Mouse (Mus musculus): ENCODE data around the gene Hdac8.

- TF ChIP-seq CTCF (conservative IDR thresholded peaks at IDR 0.05; ENCODE audit: insufficient read depth, insufficient read length, low read depth, low read length) (no peak), POLR2A (IDR thresholded peaks at IDR 0.05; ENCODE audit: low read depth, low read length) (no peak)
These were observed 197.6 kb downstream of the Hdac8 start for GRCm38 (mm10) chrX:102307511-102307910.

All from kidney, adult 2 months (tissue).